In genomic region chr7:58770254-58770653, GRCm38 (mm10) we compare ENCODE assay signal across 10 mouse cellular contexts.
DNase-seq lines count a peak whose midpoint lies in the region; ATAC-seq lines count a peak whose summit lies in the region.
"Had no signal": no experiment of that assay in that cellular context is flagged by ENCODE, and none has a peak within 500 bp of the region (broad histone marks: within the 10 kb centered on the region; RNA-seq: fewer than 3 reads in every experiment).

No protein-coding gene starts in this region.

- ATAC-seq in intestine, embryonic 16.5 days: no peak

- H3K4me2 ChIP-seq in intestine, embryonic 16.5 days (ENCODE audit: low read depth, low read length): no peak overlapping the region
- H3K4me2 ChIP-seq: heart, embryonic 13.5 days had no signal

- no peaks in the 10 kb centered on the region for H3K27me3 ChIP-seq in intestine, embryonic 16.5 days (replicated peaks; ENCODE audit: control insufficient read depth, insufficient read depth, low read length)
- H3K27me3 ChIP-seq: CH12.LX; heart, embryonic 13.5 days had no signal

- no peaks in the 10 kb centered on the region for H3K36me3 ChIP-seq in intestine, embryonic 16.5 days (ENCODE audit: control insufficient read depth, insufficient read depth, low read length)
- H3K36me3 ChIP-seq: heart, embryonic 13.5 days had no signal

- 66% methylated on average over 3 of the region's 3 CpGs for WGBS in intestine, embryonic 16.5 days

- H3K9ac ChIP-seq in intestine, embryonic 16.5 days (ENCODE audit: low read depth, low read length): no peak overlapping the region
- H3K9ac ChIP-seq: heart, embryonic 13.5 days had no signal

- no peaks in the 10 kb centered on the region for H3K4me1 ChIP-seq in intestine, embryonic 16.5 days (ENCODE audit: control insufficient read depth, insufficient read depth, low read length)

- no peak overlapping the region for H3K27ac ChIP-seq in intestine, embryonic 16.5 days (ENCODE audit: low read length)
- H3K27ac ChIP-seq: heart, embryonic 13.5 days had no signal

- DNase-seq in cerebellum, postnatal 10 days: peak; percentile 63 to 71
- DNase-seq in cerebellum, adult 11 months: no peak
- peak; percentile 43 to 49 for DNase-seq in left cerebral cortex, postnatal 14 days (ENCODE audit: low spot score in 2 of 2)
- no peak for DNase-seq in left cerebral cortex, adult 11 months (ENCODE audit: low spot score)
- peak; percentile 65 for DNase-seq in embryo, embryonic 11 days
- DNase-seq in lung, adult 18-20 months: peak; percentile 15 to 21
- peak; percentile 67 for DNase-seq in retina, embryonic 14.5 days (ENCODE audit: low spot score)

- no peaks in the 10 kb centered on the region for H3K9me3 ChIP-seq in intestine, embryonic 16.5 days (ENCODE audit: control insufficient read depth, low read length)
- H3K9me3 ChIP-seq: heart, embryonic 13.5 days had no signal

- H3K4me3 ChIP-seq in intestine, embryonic 16.5 days (ENCODE audit: low read length): no peak overlapping the region
- H3K4me3 ChIP-seq: heart, embryonic 13.5 days had no signal

- intact Hi-C loops in left cerebral cortex, postnatal 14 days (cut with DNase I): loop anchor here (10.0 kb wide), 1 partner anchor 185 kb away; no protein-coding TSS in a partner anchor

Comparison
In these comparisons a context has a peak if more than half of its experiments do, and no peak if none do; other contexts are left out.
1. DNase-seq: peak in cerebellum, postnatal 10 days (2 of 2), left cerebral cortex, postnatal 14 days (2 of 2), embryo, embryonic 11 days (single experiment), lung, adult 18-20 months (2 of 2) and retina, embryonic 14.5 days (single experiment); none in cerebellum, adult 11 months (single experiment) and left cerebral cortex, adult 11 months (single experiment).